ENCODE assay signal across 17 mouse cellular contexts in genomic region chr2:61384467-61384866, GRCm38 (mm10).
"Had no signal": no experiment of that assay in that cellular context is flagged by ENCODE, and none has a peak within 500 bp of the region (broad histone marks: within the 10 kb centered on the region; RNA-seq: fewer than 3 reads in every experiment).

No protein-coding gene starts in this region.

- ATAC-seq: liver, embryonic 12.5 days had no signal

- H3K27ac ChIP-seq: limb, embryonic 10.5 days; limb, embryonic 13.5 days; liver, embryonic 12.5 days; liver, embryonic 15.5 days; neural tube, embryonic 12.5 days; neural tube, embryonic 15.5 days had no signal

- H3K4me1 ChIP-seq: limb, embryonic 10.5 days; limb, embryonic 13.5 days had no signal

- DNase-seq: kidney, adult 18-20 months; kidney, adult 9 months; kidney, postnatal 14 days; kidney, postnatal 4 days; liver; lung, adult 18-20 months; lung, postnatal 4 days; midbrain, embryonic 14.5 days; thymus, adult 18-20 months; thymus, postnatal 36 days had no signal

- H3K36me3 ChIP-seq: limb, embryonic 10.5 days; limb, embryonic 13.5 days; liver, embryonic 12.5 days; liver, embryonic 15.5 days; neural tube, embryonic 12.5 days; neural tube, embryonic 15.5 days had no signal

- H3K9ac ChIP-seq: limb, embryonic 13.5 days; liver, embryonic 12.5 days; liver, embryonic 15.5 days; neural tube, embryonic 12.5 days; neural tube, embryonic 15.5 days had no signal

- H3K27me3 ChIP-seq: limb, embryonic 13.5 days; liver, embryonic 12.5 days; liver, embryonic 15.5 days; neural tube, embryonic 12.5 days; neural tube, embryonic 15.5 days had no signal

- H3K4me2 ChIP-seq: limb, embryonic 13.5 days; liver, embryonic 12.5 days; liver, embryonic 15.5 days; midbrain, embryonic 11.5 days; neural tube, embryonic 12.5 days; neural tube, embryonic 15.5 days had no signal

- H3K9me3 ChIP-seq: limb, embryonic 10.5 days; limb, embryonic 13.5 days; liver, embryonic 12.5 days; liver, embryonic 15.5 days; neural tube, embryonic 12.5 days; neural tube, embryonic 15.5 days had no signal

- H3K4me3 ChIP-seq: limb, embryonic 10.5 days; limb, embryonic 13.5 days; liver, embryonic 12.5 days; liver, embryonic 15.5 days; neural tube, embryonic 12.5 days; neural tube, embryonic 15.5 days had no signal
